Mouse (Mus musculus) cerebellum, adult 2 months (tissue): ENCODE measurements at regions not wholly inside any gene's neighbourhood (a gene's known extent, or its start where the extent isn't known, plus 50 kb on each side); places are given as distances from the start of the nearest gene placed in this dataset.

Experiments used
- CTCF ChIP-seq: fragments of 200-500 bp; IDR thresholded peaks from 2 replicates; pipeline ENCODE4 v1.5.1; 2011; ENCODE audit warnings: low read depth, mild to moderate bottlenecking, control low read depth, low read length, moderate library complexity, borderline replicate concordance; ENCODE audit not compliant: insufficient read depth
- POLR2A ChIP-seq: fragments of 200-500 bp; IDR thresholded peaks from 2 replicates; pipeline ENCODE4 v1.6.1; 2011; ENCODE audit warnings: low read length, control low read depth, borderline replicate concordance; ENCODE audit not compliant: insufficient read depth

- TF ChIP-seq POLR2A (no peak), CTCF (no peak)
Observed at GRCm38 (mm10) chr11:25057093-25057521, 979.3 kb downstream of the Bcl11a start.
